Mouse (Mus musculus) megakaryocyte, embryonic 14.5 days (primary cell): ENCODE measurements at regions not wholly inside any gene's neighbourhood (a gene's known extent, or its start where the extent isn't known, plus 50 kb on each side); places are given as distances from the start of the nearest gene placed in this dataset.

Experiments used
- FLI1 ChIP-seq: IDR thresholded peaks from 2 replicates; pipeline ENCODE4 v1.6.1; 2012; ENCODE audit warnings: low read length, inconsistent platforms, mixed read lengths
- GATA1 ChIP-seq: IDR thresholded peaks from 3 replicates; pipeline ENCODE4 v1.6.1; 2012; ENCODE audit warnings: mixed read lengths, low read length, inconsistent platforms, borderline replicate concordance

DNA sequence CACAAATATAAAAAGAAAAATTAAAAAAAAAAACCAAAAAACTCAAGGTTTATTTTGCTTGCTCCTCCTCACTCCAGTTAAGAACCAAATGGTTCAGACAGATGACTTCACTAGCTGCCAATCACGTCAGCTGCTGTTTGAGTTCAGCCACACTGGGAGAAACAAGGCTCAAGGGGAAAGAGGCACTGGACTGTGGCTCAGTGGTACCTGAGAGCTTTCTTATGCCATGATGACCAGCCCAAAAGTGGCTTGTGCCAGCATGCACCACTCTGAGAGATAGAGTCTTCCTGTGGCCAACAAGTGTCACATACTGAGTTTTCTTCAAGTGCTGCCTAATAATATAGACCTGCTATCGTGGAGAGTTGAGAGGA lies 198.0 kb upstream of the Tprg start:
- TF ChIP-seq GATA1 (no peak), FLI1 (no peak)
